Mouse (Mus musculus) CD8-positive naive resting alpha-beta T cell, adult 2 months (primary cell): Measurements from ENCODE around the gene Fam136a.
A peak's percentile ranks its signal among the peaks of the same experiment; 100 is the strongest.
"Not testable (repeated sequence)": the region's sequence is repeated elsewhere in the genome, so short reads cannot be mapped to it uniquely, and the experiment has no call there.

Experiments
- DNase-seq, 2 experiments: peaks; one replicate each; pipeline ENCODE4 v3.0.0; 2022; ENCODE audit warnings: low read depth in 2 of 2, low spot score in 2 of 2

The Fam136a gene

DNA sequence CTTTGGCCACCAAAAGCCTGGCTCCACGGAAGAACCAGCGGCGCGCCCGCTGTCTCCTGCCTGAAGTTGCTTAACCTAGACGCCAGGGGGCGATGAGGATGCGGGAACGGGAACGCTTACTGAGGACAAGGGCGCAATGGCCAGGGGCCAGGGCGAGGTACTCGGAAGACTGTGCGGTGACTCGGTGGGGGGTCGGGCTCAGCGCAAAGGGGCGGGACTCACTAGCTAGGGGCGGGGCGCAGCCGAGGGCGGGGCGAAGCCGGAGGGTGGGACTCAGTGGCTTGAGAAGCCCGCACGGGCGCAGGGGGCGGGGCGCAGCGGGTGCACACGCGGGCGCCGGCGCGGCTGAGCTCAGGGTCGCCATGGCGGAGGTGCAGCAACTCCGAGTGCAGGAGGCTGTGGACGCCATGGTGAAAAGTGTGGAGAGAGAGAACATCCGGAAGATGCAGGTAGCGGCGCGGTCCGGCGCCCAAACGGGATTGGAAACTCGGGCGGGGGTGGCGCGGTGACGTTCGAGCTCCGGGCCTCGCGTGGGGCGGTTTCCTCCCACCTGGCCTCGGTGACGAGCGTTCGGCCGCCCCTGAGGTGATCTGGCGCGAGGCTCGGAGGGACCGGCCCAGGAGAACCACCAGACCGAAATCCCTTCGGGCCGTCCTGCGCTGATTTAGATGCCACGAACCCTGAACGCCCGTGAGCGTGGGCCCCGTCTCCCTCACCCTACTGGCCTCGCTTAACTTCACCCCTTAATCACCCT is at the start of gene Fam136a:
TSS of gene Fam136a (plus strand) at position 276 of the 754 bp plus-strand sequence.
- DNase-seq, result peak; percentile 90 to 94

DNA sequence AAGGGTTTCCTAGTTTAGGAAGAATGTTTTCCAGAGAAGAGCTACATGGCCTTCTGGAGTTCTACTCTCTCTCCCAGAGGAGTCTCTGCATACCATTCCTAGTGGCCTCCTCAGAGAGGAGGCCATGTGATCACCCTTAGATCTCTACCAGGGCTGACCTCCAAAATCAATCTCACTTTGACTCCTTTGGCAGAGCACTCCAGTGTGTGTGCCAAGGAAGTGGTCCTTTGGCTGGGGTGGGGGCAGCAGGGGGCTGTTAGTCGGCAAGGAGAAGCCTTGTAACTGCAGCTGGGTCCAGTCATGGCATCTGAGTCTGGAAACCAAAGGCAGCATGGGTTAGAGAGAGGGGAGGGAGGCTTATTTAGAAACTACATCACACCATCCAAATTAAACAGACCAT is 48.4 kb upstream of the Fam136a start:
- no peak for DNase-seq

DNA sequence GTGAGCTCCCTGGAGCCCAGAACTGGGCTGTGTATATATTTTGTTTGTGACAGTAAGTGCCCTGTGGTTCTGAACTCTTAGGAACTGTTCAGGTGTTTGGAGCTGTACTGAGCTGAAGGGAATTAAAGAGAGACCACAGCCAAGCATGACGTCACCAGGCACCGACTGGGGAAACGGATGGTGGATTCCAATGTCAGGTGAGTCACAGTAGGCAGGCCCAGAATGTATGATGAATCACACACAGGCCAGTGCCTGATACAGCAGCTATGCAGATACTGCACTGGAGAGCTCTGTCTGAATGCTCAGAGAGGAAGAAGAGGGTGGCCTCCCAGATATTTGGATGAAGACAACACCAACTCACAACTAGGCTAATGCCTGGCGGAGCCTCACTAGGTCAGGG is 46.6 kb upstream of the Fam136a start:
- no peak for DNase-seq

DNA sequence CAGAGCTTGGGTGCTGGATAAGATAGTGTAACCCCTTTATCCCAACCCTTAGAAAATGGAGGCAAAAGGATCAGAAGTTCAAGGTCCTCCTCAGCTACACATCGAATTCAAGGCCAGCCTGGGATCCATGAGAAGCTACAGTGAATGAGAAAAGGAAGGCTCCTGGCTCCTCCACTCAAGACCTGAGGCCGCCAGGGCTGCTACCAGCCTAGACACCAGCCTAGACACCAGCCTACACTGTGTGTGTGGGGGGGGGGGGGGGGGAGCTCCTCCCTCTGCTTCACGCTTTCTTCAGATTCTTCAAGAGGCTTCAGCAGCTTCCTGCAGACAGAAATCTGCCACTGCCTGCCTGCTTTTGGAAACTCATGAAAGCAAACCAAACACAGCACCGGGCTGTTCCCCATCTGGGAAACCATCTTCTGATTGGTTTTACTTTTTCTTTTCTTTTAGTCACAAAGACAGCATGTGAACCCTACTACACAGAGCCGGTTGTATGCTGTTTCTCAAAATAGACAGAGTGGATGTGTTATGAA is 43.3 kb upstream of the Fam136a start:
- no peak for DNase-seq

DNA sequence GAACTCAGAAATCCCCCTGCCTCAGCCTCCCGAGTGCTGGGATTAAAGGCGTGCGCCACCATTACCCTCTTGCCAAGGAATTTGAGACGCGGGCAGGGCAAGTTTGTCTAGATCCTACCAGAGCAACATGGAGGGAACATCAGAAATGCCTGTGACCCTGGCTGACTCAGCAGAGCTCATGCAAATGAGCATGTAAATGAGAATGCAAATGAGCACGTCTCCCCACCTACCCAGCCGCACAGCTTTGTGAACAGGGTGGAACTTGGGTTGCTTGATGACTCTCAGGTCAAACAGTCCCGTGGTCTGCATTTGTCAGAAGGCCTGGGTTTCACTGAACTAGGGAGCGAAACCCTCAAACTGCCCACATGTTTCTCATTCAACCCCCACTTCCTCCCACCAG is 42.5 kb upstream of the Fam136a start:
- no peak for DNase-seq

DNA sequence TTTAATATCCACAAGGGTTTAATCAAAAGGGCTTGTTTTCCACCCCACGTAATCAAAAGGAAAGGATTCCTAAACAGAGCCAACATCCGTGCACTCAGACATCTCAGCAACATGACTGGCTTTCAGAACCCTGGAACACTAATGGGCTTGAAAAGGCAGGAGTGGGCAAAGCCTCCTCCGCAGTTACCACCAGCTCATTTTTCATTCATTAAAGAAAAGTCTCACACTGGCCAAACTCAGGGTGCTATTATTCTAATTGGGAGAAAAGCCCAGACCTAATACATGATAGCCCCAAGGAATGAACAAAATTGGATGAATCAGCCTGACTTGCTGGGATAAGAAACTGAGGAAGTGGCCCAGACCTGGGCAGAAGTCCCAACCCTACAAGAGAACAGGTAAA is 41.0 kb upstream of the Fam136a start:
- no peak for DNase-seq

DNA sequence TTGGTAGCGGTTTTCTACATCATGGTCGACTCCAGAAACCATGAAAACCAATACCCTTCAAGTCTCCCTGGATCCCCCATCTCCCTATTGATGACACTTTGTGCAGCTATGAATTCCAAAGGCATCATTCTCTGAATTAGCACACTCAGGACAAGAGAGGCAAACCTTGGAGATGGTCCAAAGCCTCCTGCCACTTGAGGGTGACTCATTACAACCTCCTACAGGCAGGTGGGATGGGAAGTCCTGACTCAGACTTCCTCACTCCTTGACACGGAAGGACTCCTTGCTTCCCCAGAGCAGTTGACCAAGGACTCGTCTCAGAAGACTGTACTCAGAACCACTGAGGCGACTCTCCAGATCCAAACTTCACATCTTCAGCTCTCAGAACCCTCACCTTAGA is 39.8 kb upstream of the Fam136a start:
- DNase-seq, result no peak

DNA sequence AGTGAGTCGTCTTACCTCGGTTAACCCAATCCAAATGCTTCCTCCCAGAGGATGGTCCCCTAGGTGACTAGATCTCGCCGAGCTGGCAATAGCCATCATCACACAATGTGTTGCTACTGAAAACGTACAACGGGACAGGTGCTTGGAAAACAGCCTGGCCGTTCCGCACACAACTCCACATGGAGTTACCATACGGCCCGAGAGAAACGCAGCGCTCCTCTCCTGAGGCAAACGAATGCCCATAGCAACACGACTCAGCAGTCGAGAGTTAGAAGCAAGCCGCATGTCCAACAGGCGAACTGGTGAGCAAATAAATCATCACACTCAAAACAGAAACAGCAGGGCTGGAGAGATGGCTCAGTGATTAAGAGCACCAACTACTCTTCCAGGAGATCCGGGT is 38.6 kb upstream of the Fam136a start:
- DNase-seq, result no peak

DNA sequence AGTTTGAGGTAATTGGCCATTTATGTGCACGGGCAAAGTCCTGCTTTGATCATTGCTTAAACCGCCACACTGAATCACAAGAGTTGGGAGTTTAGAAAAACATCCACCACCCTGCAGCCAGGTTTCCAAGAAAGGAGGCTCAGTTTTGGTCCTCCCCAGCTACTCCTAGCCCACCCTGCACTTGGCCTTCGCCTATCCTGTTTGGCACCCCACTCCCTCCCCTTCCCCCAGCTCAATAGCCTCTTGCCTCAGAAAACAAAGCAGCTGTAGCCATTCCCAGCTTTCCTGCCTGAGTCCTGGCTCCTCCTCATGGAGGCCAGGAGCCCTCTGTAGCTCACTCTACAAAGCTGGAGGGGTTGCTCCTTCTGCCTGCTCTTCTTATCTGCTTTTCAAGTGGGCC is 37.1 kb upstream of the Fam136a start:
- DNase-seq, result no peak

DNA sequence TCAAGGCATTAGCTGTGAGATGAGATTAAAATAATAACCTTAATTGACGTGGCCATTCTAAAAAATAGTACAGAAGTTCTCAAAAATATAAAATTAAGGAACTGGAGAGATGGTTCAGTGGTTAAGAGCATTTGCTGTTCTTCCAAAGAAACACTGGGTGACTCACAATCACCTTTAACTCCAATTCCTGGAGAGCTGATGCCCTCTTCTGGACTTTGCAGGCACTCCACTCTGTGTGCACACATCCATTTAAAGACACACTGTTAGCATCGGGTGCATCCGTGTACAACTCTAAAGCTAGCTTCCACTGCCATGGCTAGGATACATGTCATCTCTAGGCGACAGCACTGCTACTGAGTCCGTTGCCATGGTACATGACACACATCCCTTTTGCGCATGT is 35.5 kb upstream of the Fam136a start:
- no peak for DNase-seq

DNA sequence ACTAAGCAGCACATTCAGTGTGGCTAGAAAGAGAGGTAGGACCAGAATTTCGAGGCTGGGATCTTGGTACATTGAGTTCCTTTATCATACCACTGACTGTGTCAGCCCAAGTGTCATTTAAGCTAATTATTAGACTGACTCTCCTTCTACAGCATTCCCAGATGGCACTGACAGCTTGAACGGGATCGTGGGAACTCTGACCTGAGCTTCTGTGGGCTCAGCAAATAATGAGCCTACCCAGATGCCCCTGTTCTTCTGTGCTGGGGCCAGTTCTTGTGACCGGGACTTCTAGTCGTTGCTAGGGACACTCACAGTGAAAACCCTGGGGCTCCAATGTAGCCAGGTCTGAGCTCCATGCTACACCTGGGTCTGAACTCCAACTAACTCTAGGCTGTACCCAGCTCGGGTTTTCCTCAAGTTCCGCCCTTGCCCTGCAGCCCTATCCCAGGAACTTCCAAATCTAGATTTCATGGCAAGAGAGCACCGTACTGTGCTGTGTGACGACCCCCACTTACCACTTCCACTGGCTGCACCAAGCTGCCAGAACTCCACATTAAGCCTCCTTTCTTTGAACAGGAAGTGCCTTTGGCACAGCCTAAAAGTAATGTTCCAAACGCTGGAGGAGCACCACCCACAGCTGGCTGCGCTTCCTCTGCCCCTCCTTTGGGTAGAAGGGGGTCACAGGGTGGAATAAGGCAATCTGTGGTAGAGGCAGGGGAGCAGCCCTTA is 30.2 kb upstream of the Fam136a start:
- DNase-seq, result no peak

DNA sequence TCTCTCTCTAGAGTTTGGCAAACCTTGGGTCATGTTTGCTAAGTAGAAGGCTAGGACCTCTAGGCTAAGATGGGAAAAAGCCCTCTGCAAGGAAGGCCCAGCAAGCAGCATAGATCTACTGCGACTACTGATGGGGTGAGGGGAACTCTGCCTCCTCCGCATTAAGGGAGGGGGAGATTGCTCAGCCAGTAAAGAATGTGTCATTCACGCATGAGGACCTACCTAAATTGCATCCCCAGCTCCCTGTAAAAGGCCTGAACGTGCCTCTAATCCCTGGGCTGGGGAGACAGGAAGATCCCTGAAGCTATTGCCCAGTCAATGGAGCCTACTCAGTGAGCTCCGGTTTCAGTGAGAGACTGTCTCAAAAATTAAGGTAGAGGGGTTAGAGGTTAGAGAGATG is 29.6 kb upstream of the Fam136a start:
- DNase-seq, result no peak

DNA sequence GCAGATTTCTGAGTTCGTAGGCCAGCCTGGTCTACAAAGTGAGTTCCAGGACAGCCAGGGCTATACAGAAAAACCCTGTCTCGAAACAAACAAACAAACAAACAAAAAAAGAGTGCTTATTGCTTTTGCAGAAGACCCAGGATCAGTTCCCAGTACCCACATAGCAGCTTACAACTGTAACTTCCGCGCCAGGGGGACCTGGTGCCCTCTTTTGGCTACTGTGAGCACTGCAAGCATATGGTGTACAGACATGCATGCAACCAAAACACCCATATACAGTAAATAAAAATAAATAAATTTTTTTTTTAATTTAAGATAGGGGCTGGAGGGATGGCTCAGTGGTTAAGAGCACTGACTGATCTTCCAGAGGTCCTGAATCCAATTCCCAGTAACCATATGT is 29.1 kb upstream of the Fam136a start:
- DNase-seq, result not testable (repeated sequence)

DNA sequence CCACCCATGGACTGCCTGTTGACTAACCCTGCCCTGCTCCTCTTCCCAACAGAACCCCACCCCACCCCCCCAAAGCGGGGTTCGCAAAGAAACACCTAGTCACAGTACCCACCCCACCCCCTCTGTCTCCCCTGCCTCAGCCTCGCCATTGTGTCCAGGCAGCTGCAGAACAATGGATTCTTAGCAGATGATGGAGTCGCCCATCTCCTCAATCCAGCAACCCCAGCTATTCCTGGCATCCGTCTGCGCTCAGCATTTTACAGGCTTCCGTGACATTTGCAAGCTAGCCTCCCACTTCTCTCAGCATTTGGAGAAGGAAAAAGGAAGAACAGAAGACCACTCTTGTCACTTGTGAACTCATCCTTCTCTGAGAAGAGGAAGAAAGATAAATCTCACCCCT is 21.8 kb upstream of the Fam136a start:
- no peak for DNase-seq

DNA sequence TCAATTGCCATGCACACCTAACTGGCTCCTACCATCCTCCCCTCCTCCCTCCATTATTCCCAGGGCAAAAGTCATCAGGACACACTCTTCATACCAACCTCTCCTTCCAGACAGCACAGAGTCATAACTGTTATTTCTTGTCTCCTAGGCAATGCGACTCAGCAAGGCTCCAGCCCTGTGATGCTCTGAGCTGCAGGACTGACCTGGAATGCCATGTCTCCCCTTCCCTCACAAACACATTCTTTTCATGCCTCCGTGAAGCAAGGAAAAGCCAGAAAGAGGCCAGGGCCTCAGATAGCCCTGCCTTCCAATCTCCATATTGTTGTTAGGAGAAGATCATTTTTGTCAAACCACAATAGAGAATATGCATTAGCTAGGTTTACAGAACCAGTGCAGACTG is 19.4 kb upstream of the Fam136a start:
- no peak for DNase-seq

DNA sequence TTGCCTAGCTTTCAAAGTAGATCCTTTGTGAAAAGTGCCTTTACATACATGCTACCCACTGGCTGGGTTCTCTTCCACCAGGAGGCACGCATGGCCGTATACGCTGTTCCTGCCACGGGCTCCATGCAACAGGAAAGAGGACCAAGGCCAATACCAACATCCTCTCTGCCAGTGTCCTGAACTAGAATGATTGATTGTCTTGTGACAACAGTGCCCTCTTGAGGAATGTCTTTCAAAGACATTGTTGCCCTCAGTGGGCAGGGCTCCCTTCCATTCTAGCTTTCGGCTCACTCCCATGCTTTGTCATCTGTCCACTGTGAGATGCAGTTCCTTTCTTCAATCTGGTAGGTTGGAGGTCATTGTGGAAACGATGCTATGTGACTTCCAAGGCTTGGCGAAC is 16.2 kb upstream of the Fam136a start:
- no peak for DNase-seq

DNA sequence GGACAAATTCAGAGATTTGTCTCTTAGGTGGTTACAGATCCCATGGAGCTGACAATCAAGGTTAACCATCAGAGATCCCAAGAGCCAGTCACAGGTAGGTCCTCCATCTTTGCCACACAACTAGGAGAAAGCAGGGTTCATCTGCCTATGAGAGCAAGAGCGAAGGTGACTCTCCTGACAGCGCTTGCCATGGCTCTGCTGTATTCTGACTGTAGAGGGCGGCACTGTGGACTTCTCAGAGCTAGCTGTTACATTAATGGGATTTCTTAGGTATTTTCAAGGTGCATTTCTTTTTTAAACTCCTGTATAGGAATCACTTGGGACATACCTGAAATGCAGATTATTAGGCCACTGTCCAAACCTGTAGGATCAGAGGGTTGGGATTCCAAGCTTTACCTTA is 10.5 kb upstream of the Fam136a start:
- DNase-seq, result no peak

DNA sequence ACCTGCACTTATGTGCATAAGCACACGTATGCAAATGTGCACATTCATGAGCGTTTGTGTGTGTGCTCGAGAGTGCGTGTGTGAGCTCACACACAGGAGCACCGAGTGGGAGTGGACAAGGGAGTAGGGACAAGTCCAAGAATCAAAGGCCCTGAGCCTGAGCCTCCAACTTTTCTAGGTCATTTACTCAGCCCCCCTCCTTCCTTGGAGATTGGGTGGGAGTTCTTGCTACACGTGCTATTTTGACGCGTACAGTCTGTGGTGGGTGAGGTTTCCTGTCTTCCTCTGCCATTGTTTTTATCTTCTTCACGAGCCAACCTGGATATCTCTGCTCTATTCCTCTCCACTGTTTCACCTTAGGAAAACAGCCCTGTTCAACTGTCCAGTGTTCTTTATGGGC is 8.5 kb upstream of the Fam136a start:
- peak; percentile 42 to 64 for DNase-seq

DNA sequence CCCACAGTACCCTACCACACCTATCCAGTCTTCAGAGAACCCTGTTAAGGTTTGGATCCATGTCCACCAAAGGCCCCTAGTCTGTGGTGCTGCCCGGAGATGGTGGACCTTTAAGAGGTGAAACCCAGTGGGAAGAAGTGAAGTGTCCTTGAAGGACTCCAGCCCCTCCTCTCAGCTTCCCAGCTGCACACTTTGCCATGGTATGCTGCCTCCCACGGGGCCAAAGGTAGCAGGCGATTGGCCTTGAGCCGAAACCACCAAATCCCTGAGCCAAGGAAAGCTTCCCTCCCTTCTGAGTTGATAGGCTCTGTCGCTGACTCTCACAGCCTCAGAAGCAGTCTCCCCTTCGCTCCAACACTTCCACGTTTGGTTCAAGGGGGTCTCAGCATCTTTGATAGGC is 4.8 kb upstream of the Fam136a start:
- no peak for DNase-seq

DNA sequence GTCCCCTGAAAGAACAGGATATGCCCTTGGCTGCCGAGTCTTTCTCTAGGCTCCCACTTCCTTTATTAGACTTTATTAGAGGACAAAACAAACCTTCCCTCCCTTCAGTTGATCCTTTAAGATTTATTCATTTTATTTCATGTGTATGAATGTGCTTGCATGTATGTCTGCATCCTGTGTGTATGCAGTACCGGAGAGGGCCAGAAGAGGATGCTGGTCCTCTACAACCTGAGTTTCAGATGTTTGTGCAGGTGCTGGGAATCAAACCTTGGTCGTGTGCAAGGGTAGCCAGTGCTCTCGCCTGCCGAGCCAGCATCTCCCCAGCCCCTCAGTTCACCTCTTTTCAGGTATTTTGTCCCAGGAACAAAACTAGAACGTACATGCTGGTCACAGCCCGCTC is 4.1 kb upstream of the Fam136a start:
- DNase-seq, result no peak

DNA sequence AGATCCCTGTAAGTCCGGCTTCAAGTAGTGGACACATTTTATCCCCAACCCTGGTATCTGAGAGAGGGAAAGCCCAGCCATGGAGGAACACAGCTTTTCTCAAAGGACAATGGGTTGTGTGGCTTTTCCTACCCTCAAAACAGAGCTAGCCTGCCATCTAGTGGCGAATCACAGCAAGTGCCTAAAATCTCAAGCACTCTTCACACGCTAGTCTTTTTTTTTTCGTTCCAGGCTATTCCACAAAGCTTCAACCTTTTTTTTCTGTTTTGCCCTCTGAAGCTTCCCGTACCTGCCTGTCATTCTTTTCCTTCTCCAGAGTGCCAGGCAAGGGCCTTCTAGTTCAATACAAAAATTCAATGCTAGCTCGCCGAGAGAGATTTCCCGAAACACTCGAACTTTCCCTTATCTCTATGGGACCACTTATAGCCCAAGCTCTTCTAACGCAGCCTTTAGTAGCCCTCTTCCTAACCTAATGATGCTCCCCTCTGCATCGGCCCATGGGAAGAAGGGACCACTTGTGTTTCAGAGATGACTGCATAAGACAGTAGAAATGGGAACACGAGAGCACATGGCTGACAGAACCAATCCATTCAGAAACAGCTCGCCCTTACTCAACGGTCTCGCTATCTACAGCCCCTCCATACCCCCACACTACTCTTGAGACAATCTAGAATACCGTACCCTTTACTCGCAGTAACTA is 854 bp upstream of the Fam136a start:
- DNase-seq, result peak; percentile 66 to 78
